Mouse (Mus musculus) spleen, postnatal 14 days (tissue): ENCODE results near the gene Gata5.

Experiments
- DNase-seq, 2 experiments: peaks; one replicate each; pipeline ENCODE4 v3.0.0; 2021 to 2022; ENCODE audit warnings: low spot score in 2 of 2

The Gata5 gene

GRCm38 (mm10) chr2:180334551-180334986 lies at the start of gene Gata5:
Gata5 (minus strand) TSS chr2:180334699.
- no peak for DNase-seq

- no peak for DNase-seq
Measured at GRCm38 (mm10) chr2:180376730-180377129, 42.2 kb upstream of the Gata5 start.

GRCm38 (mm10) chr2:180373256-180373655 lies 38.8 kb upstream of the Gata5 start:
- no peak for DNase-seq

- DNase-seq, result no peak
Measured at GRCm38 (mm10) chr2:180368359-180368758, 33.9 kb upstream of the Gata5 start.

GRCm38 (mm10) chr2:180367350-180367749 lies 32.9 kb upstream of the Gata5 start:
- no peak for DNase-seq

- no peak for DNase-seq
Measured at GRCm38 (mm10) chr2:180363434-180363720, 28.9 kb upstream of the Gata5 start.

GRCm38 (mm10) chr2:180362585-180363433 lies 28.3 kb upstream of the Gata5 start:
- no peak for DNase-seq

GRCm38 (mm10) chr2:180359062-180359461 lies 24.6 kb upstream of the Gata5 start:
- no peak for DNase-seq

- no peak for DNase-seq
Measured at GRCm38 (mm10) chr2:180353338-180353737, 18.8 kb upstream of the Gata5 start.

- peak in 1 of 2 experiments; percentile 11 for DNase-seq
Measured at GRCm38 (mm10) chr2:180350700-180351099, 16.2 kb upstream of the Gata5 start.

- peak; percentile 48 to 68 for DNase-seq
Measured at GRCm38 (mm10) chr2:180346820-180347497, 12.5 kb upstream of the Gata5 start.

GRCm38 (mm10) chr2:180343092-180343491 lies 8.6 kb upstream of the Gata5 start:
- no peak for DNase-seq

- no peak for DNase-seq
Measured at GRCm38 (mm10) chr2:180342189-180342588, 7.7 kb upstream of the Gata5 start.

- no peak for DNase-seq
Measured at GRCm38 (mm10) chr2:180341229-180341628, 6.7 kb upstream of the Gata5 start.

GRCm38 (mm10) chr2:180339886-180340285 lies 5.4 kb upstream of the Gata5 start:
- no peak for DNase-seq

GRCm38 (mm10) chr2:180333778-180334550 lies 535 bp downstream of the Gata5 start:
- DNase-seq, result no peak

GRCm38 (mm10) chr2:180329466-180329865 lies 5.0 kb downstream of the Gata5 start:
- no peak for DNase-seq

GRCm38 (mm10) chr2:180322674-180323355 lies 11.7 kb downstream of the Gata5 start:
- DNase-seq, result no peak

- no peak for DNase-seq
Measured at GRCm38 (mm10) chr2:180320216-180320615, 14.3 kb downstream of the Gata5 start.

- DNase-seq, result no peak
Measured at GRCm38 (mm10) chr2:180317591-180317990, 16.9 kb downstream of the Gata5 start.

GRCm38 (mm10) chr2:180314292-180314691 lies 20.2 kb downstream of the Gata5 start:
- DNase-seq, result no peak

GRCm38 (mm10) chr2:180311147-180311546 lies 23.4 kb downstream of the Gata5 start:
- DNase-seq, result no peak
